Mouse (Mus musculus) cerebellum, postnatal 25 days (tissue): ENCODE data around the gene Dnah12.
A peak's percentile ranks its signal among the peaks of the same experiment; 100 is the strongest.
"Not testable (repeated sequence)": the region's sequence is repeated elsewhere in the genome, so short reads cannot be mapped to it uniquely, and the experiment has no call there.

Experiments
- DNase-seq, 2 experiments: peaks; one replicate each; pipeline ENCODE4 v3.0.0; 2021; ENCODE audit warnings: mixed read lengths in 2 of 2

Dnah12 gene

DNA sequence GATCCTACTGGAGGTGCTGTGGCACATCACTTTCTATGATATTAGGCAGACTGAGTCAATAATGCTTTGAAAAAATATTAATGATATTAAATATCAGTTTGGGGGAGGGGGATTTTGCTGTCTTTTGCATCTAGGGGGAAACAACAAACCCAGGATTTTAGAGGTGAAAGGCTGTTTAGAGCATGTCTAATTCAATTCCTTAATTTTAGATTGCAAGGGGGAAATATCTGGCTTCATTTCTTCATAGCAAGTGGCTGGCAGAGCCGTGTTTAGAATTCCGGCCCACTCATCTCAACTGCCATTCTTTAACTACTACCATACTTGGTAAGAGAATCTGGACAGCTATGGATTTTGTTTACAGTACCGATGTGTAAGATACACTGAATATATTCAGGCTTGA lies at the start of gene Dnah12:
Gene Dnah12, plus strand, starts transcription at position 301 of the 400 bp plus-strand sequence.
- DNase-seq = no peak

DNA sequence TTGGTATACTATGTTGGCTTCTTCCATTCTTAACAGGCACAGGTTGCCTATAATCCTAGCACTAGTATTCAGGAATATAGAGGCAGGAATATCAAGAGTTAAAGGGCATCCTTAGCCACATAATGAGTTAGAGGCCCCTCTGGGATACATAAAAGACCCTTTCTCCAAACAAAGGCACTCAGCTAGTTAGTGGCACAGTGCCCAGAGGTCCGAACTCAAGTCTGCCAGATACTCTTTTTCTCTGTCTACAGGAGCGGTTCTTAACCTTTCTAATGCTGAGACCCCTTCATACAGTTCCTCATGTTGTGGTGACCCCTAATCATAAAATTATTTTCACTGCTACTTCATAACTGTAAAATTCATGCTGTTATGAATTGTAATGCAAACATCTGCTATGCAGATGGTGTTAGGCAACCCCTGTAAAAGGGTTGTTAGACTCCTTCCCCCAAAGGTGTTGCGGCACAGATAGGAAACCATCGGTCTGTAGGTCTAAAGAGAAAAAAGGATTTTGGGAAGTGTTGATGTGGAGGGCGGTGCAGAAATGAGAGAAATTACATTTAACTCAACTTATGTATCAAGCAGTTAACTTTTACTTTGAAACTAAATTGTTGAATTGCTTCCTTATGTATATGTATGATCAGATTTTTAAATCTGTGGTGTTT lies 47.0 kb upstream of the Dnah12 start:
- DNase-seq = peak in 1 of 2 experiments; percentile 25

DNA sequence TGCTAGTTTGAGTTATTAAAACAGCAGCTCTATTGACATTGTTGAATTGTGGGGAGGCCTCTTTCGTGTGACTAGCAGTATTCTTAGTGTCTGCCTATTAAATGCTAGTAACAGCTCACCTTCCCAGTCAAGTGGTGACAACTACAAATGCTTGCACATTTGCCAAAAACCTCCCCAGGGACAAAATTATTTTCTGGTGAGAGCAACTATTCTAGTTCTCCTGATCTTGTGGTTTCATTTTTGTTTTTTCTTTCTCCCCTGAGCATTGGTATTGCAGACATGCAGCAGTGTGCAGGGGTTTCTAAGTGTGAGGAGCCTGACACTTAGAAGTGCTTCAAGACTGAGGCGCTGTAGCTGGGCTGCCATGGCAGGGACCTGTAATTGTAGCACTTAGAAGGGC lies 45.3 kb upstream of the Dnah12 start:
- DNase-seq = no peak

DNA sequence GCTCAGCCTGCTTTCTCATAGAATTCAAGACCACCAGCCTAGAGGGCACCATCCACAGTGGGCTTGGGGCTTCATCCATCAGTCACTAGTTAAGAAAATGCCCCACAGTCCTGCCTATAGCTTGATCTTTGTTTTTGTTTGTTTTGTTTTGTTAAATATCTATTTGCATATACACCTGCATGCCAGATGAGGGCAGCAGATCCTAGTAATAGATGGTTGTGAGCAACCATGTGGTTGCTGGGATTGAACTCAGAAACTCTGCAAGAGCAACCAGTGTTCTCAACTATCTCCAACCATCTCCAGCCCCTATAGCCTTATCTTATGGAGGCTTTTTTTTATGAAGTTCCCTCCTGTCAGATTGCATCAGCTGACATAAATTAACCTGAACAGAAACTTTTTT lies 41.2 kb upstream of the Dnah12 start:
- DNase-seq = peak in 1 of 2 experiments; percentile 16

DNA sequence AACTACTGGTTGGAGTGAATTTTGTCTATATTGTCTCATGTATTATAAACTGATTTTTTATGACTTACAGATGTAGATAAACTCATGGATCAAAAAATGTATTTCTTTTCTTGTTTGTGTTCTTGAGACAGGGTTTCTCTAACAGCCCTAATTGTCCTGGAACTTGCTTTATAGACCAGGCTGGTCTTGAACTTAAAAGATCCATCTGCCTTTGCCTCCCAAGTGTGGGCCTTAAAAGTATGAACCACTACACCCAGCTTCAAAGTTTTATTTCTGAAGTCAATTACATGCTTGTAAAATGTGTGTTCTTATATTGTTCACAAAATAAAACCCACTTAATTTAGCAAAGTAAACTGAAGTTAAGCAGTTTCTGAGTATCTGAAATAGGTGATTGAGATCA lies 34.9 kb upstream of the Dnah12 start:
- no peak for DNase-seq

DNA sequence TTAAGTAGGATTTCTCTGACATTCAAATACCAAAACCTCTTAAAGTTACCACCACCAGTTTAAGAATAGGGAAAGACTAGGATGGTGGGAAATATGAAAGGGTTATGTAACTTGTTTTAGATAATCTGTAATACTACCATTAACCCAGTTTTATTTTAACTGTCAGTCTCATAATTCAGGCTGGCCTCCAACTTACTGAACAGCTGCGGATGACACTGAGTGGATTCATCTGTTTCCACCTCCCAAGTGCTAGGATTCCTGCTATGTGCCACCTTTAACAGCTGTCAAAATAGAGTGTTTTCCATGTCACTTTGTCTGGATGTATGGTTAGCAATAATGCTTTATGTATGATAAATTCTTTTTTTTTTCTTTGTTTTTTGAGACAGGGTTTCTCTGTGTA lies 32.8 kb upstream of the Dnah12 start:
- no peak for DNase-seq

DNA sequence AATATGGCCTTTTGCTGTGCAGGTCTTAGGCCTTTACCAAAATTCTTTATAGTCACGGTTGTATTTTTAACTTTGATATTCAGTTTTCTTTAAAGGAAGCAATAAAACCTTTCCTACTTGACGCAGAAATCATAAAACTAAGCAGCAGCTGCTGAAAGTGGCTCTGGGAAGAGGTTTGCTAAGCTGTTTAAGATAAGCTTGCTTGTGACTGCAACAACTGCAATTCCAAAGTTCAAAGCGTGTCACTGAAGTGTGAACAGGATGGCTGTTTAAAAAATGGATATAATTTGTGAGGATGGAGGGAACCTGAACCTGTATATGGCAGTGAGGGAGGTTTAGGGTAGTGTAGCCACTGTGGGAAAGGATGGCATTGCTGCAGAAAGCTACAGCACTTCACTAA lies 31.1 kb upstream of the Dnah12 start:
- no peak for DNase-seq

DNA sequence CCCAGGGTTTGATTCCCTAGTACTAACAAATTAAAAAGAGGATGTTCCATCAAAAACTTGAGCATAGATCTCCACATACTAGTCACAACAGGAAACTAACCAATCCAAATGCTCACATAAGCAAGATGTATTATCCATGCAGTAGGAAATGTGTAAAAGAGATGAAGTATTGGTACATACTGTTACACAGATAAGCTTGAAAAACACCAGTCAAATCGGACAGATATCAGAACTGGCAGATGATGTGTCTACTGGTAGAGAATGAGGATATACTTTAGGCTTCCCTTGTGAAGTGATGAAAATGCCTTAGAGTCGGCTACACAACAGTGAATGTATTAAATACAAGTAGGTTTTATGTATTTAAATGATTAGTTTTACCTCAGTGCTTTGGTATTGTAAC lies 30.6 kb upstream of the Dnah12 start:
- DNase-seq = no peak

DNA sequence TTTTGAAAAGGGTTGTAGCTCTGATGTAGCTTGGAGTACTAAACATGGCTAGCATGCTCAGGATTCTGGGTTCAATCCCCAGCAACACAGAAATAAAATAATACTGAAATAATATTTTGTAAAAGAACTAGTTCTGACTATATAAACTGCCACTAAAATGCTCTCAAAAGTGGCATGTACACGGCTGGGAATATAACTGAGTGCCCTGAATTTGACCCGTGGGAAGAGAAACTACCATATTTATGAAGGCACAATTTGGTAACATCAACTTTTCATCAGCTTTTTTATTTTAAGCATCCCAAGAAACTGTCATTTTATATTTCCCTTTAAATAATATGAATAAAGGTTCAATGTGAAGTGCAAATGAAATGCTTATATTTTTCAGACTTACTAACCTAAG lies 29.2 kb upstream of the Dnah12 start:
- DNase-seq = no peak

DNA sequence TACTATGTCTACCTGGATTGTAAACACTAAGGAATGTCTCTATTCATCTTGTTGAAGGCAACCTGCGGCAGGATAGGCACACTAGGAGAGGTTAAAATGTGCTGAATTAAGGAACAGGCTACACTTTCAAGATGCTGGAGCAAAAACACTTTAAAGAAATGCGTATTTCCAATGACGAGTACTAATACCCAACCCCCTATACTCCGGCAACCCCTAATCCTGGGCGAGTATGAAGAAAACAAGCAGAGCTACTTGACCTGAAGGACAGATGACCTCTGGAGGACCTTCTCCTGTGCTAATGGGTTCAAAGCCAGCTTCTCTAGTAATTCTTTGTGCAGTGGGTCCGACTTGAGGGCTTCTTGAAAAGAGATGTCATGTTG lies 25.1 kb upstream of the Dnah12 start:
- DNase-seq = no peak

DNA sequence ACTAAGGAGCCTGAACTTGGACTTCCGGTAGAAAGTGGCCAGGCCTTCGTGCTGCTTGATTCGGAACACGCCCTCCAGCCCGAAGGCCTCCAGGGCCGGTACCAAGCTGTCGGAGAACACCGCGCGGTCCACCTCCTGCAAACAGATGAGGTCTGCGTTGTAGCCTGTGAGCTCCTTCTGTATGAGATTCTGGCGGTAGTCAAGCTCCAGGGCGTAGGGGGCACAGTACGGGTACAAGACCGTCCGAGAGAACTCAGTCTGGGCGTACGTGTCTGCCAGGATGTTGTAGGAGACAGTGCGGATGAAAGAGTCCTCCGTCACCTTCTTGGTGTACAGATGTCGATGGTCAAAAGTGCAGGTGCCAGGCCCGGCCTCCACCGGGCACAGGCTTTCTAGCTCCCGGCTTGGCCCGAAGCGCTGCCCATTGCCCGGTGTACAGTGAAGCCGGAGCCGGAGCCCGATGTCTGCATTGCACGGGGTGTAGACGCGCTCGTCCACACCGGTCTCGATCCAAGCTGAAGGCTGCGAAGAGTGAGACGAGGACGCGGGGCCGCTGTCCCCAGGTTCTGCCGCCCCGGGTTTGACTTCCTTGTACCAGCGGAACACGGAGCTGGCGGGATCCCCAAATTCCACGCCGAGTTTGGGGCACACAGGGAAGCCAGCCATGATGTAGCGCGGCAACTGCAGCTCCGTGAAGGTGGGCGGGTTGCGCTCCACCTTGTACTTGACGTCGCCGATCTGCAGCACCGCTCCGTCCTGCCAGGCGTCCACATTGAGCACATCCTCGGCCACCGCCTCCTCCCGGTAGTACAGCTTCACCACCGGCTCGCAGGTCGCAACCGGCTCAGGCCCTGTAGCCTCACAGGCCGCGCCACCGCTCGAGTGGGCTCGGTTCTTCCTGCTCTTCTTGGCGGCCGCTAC lies 24.4 kb upstream of the Dnah12 start:
- peak in 1 of 2 experiments; percentile 53 for DNase-seq

DNA sequence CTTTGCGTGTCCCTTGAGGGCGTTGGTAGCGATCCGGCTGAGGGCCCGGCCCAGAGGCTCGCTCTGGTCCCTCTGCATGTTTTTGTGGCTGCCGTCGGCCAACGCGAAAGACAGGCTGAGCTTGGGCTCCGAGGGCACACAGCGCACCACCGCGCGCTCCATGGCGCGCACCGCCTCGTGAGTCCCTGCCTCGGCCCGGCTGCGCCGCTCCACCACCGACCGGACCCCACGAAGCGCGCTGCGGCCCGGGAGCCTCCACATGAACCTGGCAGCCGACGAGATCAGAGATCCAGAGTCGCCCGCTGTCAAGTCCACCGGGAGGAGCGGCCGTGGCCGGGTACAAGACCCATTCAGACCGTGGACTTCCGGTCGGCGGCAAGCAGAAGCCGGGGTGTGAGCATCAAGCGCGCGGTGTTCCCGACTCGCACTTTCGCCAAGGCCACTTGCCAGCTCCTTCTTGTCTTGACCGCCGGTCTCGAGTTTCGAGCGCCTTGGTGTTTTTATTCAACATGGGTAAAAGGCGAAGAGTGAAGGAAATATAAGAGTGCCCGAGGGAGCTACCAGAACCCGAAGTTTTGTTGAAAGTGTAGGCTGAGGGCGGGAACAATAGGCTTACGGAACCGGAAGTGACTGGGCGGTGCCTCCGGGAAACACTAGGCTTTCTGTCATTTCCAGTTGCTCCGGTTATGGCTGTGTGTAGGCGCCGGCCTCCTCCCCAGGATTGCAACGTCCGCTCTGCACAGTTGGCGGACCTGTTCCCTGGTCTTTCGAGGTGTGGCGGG lies 23.6 kb upstream of the Dnah12 start, which contains the start of gene Pde12:
Gene Pde12, minus strand, starts transcription at position 592 of the 782 bp plus-strand sequence.
- peak; percentile 90 to 92 for DNase-seq

DNA sequence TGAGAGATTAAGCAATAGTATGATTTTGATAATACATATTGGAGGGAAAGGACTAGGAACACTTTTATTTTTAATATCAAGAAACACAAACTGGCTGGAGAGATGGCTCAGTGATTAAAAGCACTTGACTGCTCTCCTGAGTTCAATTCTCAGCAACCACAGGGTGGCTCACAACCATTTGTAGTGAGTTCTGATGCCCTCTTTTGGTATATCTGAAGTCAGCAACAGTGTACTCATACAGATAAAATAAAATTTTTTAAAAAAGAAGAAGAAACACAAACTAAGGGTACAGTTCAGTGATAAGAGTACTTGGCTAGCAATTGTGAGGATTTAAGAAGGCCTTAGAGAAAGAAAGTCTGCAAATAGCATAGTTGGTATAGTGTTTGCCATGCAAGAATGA lies 22.1 kb upstream of the Dnah12 start:
- no peak for DNase-seq

DNA sequence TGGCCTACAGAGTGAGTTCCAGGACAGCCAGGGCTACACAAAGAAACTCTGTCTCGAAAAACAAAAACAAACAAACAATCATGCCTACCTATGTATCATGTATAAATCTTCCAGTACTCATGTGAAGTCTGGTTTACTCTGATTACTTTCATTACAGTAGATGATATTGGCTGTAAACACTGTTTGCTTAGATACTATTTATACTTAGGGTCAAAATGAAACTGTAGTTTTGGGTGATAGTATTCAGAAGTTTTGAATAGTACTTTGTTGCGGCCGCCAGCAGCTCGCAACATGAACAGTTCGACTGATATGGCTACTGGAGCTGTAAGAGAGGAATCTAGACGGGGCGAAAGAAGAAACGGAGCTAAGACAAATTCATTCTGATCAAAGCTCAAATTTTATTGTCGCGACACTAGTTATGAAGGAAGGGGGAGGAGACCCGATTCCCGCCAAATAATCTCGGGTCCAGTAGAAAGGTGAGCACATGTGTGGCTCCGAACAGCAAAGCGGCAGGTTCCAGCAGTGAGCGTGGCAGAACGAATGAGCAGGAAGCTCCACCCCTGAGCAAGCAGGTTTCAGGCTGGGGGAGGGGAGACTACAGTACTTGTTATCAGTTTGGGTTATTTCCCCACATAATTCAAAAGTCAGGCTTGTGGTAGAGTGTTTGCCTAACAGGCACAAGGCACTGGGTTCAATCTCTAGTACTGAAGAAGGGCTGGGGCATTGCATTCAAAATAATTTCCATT lies 21.0 kb upstream of the Dnah12 start:
- DNase-seq = not testable (repeated sequence)

DNA sequence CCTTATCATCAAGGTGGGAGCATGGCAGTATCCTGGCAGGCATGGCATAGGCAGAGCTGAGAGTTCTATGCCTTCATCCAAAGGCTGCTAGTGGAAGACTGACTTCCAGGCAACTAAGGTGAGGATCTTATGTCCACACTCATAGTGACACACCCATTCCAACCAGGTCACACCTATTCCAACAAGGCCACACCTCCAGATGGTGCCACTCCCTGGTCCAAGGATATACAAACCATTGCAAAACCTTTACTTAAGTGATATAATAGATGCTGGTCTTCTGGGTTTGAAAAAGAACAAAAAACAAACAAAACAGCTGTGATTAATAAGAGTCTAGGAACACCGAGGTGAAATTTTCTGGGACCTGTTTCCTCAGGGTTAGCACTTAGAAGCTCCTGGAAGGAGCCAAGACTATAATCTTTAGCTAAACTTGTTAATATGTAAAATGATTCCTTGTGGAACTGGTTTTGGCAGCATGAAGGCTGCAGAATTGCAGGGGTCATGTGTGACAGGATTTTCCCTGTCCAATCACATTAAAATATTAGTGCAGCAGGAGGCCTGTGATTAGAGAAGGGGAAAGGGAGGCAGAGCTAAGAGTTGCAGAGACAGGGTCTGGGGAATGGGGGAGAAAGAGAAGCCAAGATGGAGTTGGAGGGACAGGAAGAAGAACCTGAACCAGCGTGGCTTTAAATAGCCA lies 18.5 kb upstream of the Dnah12 start:
- DNase-seq = not testable (repeated sequence)

DNA sequence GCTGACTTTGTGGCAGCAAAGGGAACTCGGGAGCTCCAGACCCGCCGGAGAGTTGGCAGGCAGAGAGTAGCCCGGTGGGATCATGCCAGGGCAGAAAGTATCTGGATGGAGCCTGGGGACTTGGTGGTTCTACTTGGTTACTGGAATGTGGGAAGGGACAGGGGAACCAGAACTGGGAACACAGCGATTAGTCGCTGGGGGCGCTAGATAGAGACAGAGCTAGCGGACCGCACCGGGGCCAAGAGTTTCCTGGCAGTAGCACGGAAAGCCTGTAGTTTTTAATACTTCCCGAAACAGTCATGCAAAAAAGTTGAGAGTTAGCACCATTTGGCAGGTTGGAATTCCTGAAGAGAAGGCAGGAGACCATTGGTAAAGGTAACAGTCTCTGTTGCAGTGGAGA lies 17.7 kb upstream of the Dnah12 start:
- peak in 1 of 2 experiments; percentile 36 for DNase-seq

DNA sequence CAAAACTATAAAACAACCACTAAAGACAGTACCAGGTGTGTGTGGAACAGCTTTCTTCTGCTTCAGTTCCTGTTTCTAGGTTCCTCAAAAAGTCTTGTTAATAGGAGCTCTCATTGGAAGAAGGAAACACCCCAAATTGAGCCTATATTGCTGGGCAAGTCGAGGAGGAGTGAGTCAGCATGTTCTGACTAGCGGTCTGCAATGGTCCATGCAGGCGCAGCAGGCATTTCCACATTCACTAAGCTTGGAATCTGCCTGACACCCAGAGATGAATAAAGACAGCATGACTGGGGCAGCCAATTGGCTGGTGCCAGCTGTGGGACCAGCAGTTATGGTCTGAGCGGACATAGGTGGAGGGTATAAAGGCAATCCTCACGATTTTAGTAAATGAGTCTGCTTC lies 17.3 kb upstream of the Dnah12 start:
- no peak for DNase-seq

DNA sequence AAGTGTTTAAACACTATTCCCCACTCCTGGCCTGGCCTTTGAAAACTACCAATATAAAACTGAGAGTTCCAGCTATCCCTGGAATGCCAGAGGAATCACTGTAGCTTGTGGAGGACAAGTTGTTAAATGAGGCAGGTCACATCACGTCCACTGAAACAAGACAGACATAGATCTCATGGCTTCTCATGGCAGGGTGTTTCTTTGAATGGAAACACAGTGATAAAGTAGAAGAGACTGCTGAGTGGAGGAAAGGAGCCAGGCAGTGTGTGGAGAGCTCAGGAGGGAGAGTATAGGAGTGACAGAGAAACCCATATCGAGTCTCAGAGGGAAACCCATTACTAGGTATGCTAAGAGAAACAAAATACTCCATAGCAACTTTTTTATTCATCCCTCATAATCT lies 2.3 kb upstream of the Dnah12 start:
- no peak for DNase-seq

DNA sequence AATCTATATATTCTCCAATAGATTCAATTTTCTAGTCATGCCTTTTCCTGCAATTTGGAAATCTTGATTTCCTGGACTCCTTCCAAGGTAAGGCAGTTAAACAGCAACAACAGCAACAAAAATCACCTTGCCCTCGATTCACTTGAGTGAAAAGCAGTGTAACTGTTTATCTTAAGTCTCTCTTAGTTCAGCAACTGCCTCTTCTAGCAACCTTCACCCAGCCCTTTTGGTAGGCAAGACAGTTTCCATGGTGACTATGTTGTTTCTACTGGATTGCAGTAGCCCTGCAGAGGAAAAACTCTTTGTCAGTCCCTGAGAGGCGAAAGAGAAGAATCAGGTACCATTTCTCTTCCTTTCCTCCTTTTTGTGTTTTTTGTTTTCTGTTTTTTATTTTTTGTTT lies 1.7 kb upstream of the Dnah12 start:
- no peak for DNase-seq

DNA sequence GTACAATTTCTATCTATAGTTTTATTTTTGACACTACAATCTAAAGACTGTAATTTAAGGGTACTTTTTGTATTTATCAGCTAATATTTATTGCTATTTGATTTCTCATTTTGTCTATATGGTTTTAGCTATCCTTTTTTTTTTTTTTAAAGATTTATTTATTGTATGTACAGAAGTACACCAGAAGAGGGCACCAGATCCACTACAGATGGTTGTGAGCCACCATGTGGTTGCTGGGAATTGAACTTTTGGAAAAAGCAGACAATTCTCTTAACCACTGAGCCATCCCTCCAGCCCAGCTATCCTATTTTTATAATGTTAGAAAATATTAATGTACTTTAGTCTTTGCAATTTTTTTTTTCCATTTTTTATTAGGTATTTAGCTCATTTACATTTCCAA lies 4.8 kb downstream of the Dnah12 start:
- no peak for DNase-seq

DNA sequence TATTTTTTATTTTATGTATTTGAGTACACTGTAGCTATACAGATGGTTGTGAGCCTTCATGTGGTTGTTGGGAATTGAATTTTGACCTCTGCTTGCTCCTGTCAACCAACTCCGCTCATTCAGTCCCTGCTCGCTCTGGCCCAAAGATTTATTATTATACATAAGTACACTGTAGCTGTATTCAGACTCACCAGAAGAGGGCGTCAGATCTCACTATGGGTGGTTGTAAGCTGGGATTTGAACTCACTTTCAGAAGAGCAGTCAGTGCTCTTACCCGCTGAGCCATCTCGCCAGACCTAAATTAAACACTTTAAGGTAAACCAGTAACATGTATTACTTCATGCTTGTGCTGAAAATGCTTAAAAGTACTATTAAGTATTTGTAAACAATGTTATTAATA lies 12.2 kb downstream of the Dnah12 start:
- not testable (repeated sequence) for DNase-seq

DNA sequence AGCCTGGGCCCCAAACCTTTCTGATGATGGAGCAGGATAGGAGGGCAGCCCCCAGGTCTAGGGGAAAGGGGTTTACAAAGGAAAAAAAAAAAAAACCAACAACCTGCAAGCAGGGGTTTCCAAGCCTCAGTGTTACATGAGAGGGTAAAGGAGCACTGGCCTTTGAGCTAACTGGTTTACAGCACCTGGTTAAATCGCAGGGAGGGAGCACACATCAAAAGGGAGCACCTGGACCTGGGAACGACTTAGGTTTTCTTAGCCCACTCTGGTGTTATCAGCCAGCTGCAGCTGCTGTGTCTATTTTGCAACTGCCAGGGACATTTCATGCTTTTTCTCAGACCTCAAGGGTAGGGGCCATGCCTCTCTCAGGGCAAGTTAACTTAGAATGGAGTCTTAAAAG lies 26.6 kb downstream of the Dnah12 start:
- DNase-seq = not testable (repeated sequence)
